Mouse (Mus musculus) limb, embryonic 15.5 days (tissue): ENCODE measurements around the gene Gne. TPM values are rescaled to one million over a fixed set of nuclear protein-coding genes. Genes with fewer than 3 reads are reported as not detected.
"Not testable (repeated sequence)": the region's sequence is repeated elsewhere in the genome, so short reads cannot be mapped to it uniquely, and the experiment has no call there.

Experiments used
- ATAC-seq: fragments of 200-750 bp; cut with Nextera tagmentation; 2 replicates; pipeline ENCODE4 v1.8.0; 2017; ENCODE audit warnings: low read depth, moderate TSS enrichment; ENCODE audit not compliant: insufficient number of reproducible peaks, low FRiP score, low TSS enrichment
- H3K27ac ChIP-seq: fragments of 300-500 bp; sonication (generic); 2 replicates; pipeline ENCODE4 v1.5.1; 2015; ENCODE audit warnings: moderate library complexity, mild to moderate bottlenecking, inconsistent platforms
- H3K27me3 ChIP-seq: fragments of 300-500 bp; sonication (generic); 2 replicates; pipeline ENCODE4 v1.6.1; 2015; ENCODE audit warnings: inconsistent platforms
- H3K36me3 ChIP-seq: fragments of 300-500 bp; sonication (generic); 2 replicates; pipeline ENCODE4 v1.6.1; 2015; ENCODE audit warnings: inconsistent platforms
- H3K4me1 ChIP-seq: fragments of 300-500 bp; sonication (generic); 2 replicates; pipeline ENCODE4 v1.6.1; 2015; ENCODE audit warnings: inconsistent platforms
- H3K4me2 ChIP-seq: fragments of 300-500 bp; sonication (generic); 2 replicates; pipeline ENCODE4 v1.6.1; 2015; ENCODE audit warnings: mild to moderate bottlenecking, inconsistent platforms
- H3K4me3 ChIP-seq: fragments of 300-500 bp; sonication (generic); 2 replicates; pipeline ENCODE4 v1.5.1; 2015; ENCODE audit warnings: mild to moderate bottlenecking, inconsistent platforms
- H3K9ac ChIP-seq: fragments of 300-500 bp; sonication (generic); 2 replicates; pipeline ENCODE4 v1.6.1; 2015; ENCODE audit warnings: inconsistent platforms
- H3K9me3 ChIP-seq: fragments of 300-500 bp; sonication (generic); 2 replicates; pipeline ENCODE4 v1.6.1; 2016; ENCODE audit warnings: inconsistent platforms
- WGBS: fragments of 180-500 bp; shearing (Covaris S2); methylation state at CpG from one replicate; pipeline ENCODE4 v1.1.7; 2015; 5-methylcytosine and 5-hydroxymethylcytosine counted together
- polyA plus RNA-seq: library from polyadenylated mRNA; unstranded; fragments of >200 nt; fragmentation: Nextera tagmentation; extraction: Ambion mirVana; gene quantifications from 2 replicates; pipeline ENCODE4 v1.2.1, GENCODE M21; 2015

Gne gene
- polyA plus RNA-seq, 1 experiment from 2014 or later = 26.2 TPM

DNA sequence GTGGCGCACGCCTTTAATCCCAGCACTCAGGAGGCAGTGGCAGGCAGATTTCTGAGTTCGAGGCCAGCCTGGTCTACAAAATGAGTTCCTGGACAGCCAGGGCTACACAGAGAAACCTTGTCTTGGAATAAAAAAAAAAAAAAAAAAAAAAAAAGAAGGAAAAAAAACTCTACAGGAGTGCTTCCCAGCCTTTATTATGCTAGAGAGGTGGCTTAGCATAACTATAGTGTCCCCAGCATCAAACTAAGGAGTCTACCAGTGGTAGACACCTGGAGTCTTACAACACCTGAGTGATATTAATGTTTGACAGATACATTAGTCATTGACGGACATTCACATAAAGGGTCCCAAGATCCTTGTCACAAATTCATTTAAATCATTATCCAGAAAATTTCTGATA is 40.8 kb downstream of the Gne start:
- H3K36me3 ChIP-seq = peaks cover 73% of the 10 kb centered on the region
- H3K9ac ChIP-seq, H3K9me3 ChIP-seq, H3K4me1 ChIP-seq, ATAC-seq, H3K27me3 ChIP-seq, H3K4me3 ChIP-seq, H3K4me2 ChIP-seq, H3K27ac ChIP-seq: not testable (repeated sequence)
- 88% methylated on average over 4 of the region's 4 CpGs for WGBS

DNA sequence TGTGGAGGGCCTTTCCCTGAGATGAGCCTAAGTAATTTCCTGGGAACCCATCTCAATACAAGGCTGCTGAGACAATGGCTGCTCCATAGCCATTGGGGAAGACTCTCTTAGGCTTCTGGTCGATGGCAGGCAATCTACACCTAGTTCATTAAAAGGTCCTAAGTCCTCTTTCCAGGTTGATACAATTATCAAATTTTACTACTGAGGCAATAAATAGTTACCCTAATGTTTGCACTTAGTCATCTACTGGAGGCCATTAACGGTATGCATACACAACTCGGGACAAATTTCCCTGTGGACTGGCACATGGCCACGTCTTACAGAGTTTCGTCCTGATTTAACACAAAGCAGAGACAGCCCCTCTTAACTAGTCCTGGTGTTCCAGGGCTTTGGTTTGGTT is 41.5 kb downstream of the Gne start:
- Histone ChIP-seq H3K9me3 (no peaks in the 10 kb centered on the region), H3K9ac (no peak overlapping the region), H3K4me3 (no peak overlapping the region), H3K27me3 (no peaks in the 10 kb centered on the region), H3K4me1 (no peaks in the 10 kb centered on the region), H3K36me3 (peaks cover 71% of the 10 kb centered on the region), H3K4me2 (no peak overlapping the region), H3K27ac (no peak overlapping the region)
- WGBS = 61% methylated on average over 5 of the region's 5 CpGs
- no peak for ATAC-seq

DNA sequence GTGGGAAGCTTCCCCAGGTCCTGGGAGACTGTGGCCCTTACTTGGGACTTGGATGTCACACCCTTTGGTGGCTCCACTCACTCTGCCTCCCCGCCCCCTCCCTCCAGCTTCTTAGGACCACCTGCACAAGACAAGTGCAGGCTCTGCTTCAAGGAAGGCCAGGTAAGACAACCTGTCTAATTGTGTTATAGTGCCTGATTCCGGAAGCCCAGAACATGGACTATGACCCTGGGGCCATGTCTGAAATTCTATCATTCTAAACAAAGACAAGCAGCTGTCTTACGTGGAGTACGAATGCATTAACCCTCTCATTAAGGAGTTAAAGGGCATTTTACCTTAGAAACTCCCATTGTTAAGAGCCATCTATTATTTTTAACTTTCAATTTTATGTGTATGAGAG is 43.2 kb downstream of the Gne start:
- Histone ChIP-seq H3K4me1 (no peaks in the 10 kb centered on the region), H3K9me3 (no peaks in the 10 kb centered on the region), H3K36me3 (peaks cover 72% of the 10 kb centered on the region), H3K4me2 (no peak overlapping the region), H3K27ac (no peak overlapping the region), H3K9ac (no peak overlapping the region), H3K4me3 (no peak overlapping the region), H3K27me3 (no peaks in the 10 kb centered on the region)
- no peak for ATAC-seq
- 91% methylated on average over 4 of the region's 4 CpGs for WGBS

DNA sequence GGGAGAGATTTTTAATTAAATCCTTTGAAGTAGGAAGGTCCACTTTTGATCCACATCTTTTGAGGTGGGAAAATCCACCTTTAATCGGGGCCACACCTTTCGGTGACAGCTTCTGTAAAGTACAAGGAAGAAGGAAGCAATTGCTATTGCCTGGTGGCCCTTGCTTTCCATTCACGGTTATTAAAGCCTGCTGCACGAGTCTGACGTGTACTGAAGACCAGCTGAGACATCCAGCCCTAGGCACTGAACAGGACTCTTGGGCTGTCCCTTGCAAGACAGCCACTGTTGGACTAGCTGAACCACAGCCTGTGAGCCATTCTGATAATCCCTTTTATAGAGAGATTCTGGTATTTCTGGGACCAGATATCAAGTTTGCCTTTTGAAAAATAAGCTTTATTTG is 47.5 kb downstream of the Gne start:
- Histone ChIP-seq H3K4me3 (no peak overlapping the region), H3K4me1 (no peaks in the 10 kb centered on the region)
- no peak for ATAC-seq

DNA sequence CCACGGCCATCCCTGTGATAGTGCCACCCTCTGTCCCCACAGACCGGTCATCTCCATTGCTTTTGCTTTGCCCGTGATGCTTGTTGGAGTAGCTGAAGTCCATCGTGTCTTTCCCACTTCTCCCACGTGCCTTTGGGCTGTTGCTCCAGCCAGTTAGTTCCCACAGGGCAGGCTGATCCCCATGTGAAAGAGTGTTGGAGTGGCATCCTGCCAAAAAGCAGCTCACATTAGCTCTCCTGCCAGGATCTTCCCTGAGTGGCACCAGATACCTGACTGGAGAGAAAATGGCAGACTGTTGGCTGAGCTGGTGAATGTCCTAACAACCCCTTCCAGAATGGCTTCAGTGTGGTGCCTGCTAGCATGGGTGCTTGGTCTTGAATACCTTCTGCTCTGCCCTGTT is 52.5 kb downstream of the Gne start:
- Histone ChIP-seq H3K4me1 (no peaks in the 10 kb centered on the region), H3K9me3 (no peaks in the 10 kb centered on the region), H3K9ac (no peak overlapping the region), H3K4me2 (no peak overlapping the region), H3K4me3 (no peak overlapping the region), H3K27ac (no peak overlapping the region), H3K27me3 (no peaks in the 10 kb centered on the region), H3K36me3 (peaks cover 79% of the 10 kb centered on the region)
- ATAC-seq = no peak
- 85% methylated on average over 5 of the region's 5 CpGs for WGBS

More for the DNA sequence above, 47.5 kb downstream of the Gne start:
- H3K9ac ChIP-seq = no peak overlapping the region
- H3K27me3 ChIP-seq = no peaks in the 10 kb centered on the region
- H3K9me3 ChIP-seq = no peaks in the 10 kb centered on the region
- no peak overlapping the region for H3K27ac ChIP-seq
- WGBS = 51% methylated on average over 5 of the region's 5 CpGs
- H3K4me2 ChIP-seq = no peak overlapping the region
- H3K36me3 ChIP-seq = peaks cover 74% of the 10 kb centered on the region

DNA sequence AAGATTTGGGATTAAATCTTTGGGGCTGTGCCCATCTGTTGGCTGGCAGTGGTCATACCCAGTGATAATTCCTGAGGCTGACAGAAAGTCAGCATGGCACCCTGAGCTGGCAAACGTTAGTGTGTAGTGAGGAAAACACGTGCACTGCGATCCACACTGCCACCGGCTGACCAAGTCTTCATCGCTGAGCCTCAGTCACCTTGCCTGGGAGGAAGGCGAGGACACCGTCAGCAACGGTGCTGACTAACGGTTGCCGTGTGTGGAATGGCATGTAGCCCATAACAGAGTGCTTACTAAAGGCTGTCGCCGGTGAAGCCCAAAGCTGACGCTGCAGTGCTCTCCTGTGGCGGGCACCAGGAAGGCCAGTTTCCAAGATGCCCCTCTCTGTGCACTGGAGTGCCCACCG is 54.3 kb downstream of the Gne start:
- H3K4me1 ChIP-seq = no peaks in the 10 kb centered on the region
- H3K36me3 ChIP-seq = peaks cover 89% of the 10 kb centered on the region
- H3K9me3 ChIP-seq = no peaks in the 10 kb centered on the region
- 88% methylated on average over 15 of the region's 15 CpGs for WGBS
- no peak overlapping the region for H3K4me3 ChIP-seq
- no peaks in the 10 kb centered on the region for H3K27me3 ChIP-seq
- H3K9ac ChIP-seq = no peak overlapping the region
- no peak for ATAC-seq
- no peak overlapping the region for H3K27ac ChIP-seq
- H3K4me2 ChIP-seq = no peak overlapping the region

DNA sequence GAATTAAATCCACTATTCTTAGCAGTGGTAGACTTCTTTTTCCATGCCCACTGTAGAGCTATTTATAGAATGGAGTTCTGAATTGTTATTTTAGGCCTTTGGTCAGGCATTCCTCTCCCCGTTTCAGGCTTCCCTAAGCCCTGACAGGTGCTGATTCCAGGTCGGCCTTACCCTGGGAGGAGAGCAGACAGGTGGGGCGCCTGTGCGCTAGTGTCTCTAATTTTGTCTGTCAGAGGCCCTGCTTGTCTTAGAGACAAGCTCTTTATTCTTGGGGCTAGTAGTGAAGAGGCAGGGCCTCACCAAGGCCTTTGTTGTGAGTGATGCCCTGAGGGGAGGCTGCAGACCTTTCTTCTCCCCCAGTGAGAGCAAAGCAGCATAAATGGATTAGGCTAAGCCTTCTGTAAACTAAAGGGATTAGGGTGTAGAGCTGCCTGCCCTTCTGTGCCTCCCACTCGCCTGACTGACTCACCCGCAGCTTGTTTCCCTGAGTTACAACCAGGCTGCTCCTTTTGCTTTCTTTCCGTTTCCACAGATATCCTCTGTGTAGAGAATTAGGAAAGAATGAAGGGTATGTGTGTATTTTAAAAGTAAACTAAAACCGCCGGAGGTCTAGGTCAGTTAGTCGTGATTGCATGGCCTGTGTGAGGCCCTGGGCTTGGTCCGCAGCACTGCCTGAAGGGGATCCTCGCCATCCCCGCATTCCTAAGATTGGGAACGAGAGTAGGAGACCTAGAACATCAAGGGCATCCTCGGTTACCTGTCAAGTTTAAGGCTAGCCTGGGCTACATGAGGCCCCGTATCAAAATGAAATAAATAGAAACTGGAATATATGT is 55.5 kb downstream of the Gne start:
- Histone ChIP-seq H3K4me3 (no peak overlapping the region), H3K27me3 (no peaks in the 10 kb centered on the region), H3K36me3 (peaks cover 97% of the 10 kb centered on the region), H3K9me3 (no peaks in the 10 kb centered on the region), H3K27ac (peak overlapping the region; percentile 8; the same call in 1 of the 2 replicates), H3K4me2 (no peak overlapping the region), H3K4me1 (no peaks in the 10 kb centered on the region), H3K9ac (no peak overlapping the region)
- WGBS = 53% methylated on average over 16 of the region's 16 CpGs
- peak; percentile 42; the same call in 1 of the 2 replicates for ATAC-seq

DNA sequence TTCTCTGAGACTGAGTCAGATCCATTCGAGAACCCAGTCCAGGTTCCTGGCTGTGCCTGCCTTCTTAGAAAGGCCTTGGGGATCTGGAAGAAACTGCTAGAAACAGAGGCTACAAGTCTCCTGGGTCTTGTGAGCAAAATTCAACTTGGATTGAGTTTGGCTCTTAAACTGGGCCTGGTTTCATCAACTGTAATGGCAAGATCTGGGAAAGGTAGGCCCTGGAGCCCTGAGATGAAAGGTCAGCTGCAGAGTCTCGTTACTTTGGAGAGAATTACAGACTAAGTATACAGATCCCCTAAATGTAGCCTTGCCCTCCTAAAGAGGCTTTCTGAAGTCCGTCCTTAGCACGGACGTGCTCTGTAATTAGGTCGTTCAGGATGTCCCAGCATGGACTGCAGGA is 58.4 kb downstream of the Gne start:
- H3K9ac ChIP-seq = no peak overlapping the region
- no peak overlapping the region for H3K27ac ChIP-seq
- peaks cover 99% of the 10 kb centered on the region for H3K36me3 ChIP-seq
- no peak for ATAC-seq
- H3K4me3 ChIP-seq = no peak overlapping the region
- 69% methylated on average over 6 of the region's 6 CpGs for WGBS
- H3K4me2 ChIP-seq = no peak overlapping the region
- H3K9me3 ChIP-seq = no peaks in the 10 kb centered on the region
- H3K27me3 ChIP-seq = no peaks in the 10 kb centered on the region
- H3K4me1 ChIP-seq = no peaks in the 10 kb centered on the region

DNA sequence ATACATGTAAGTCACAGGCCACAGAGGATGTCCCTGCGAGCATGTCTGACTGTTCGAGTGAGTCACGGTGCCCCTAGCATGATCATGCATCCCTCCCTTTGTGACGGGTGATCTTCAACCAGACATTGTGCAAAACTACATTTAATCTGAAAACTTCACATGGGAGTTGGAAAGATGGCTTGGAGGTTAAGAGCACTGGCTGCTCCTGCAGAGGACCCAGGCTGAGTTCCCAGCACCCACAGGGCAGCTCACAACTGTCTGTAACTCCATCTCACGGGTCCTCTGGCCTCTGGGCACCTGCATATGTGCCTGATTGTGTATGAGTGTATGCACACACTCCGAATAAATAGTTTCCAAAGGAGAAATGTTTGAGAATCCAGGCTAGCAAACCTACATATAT is 59.7 kb downstream of the Gne start:
- Histone ChIP-seq H3K27me3 (no peaks in the 10 kb centered on the region), H3K4me3 (no peak overlapping the region), H3K9ac (no peak overlapping the region), H3K4me2 (no peak overlapping the region), H3K9me3 (no peaks in the 10 kb centered on the region), H3K4me1 (no peaks in the 10 kb centered on the region), H3K36me3 (peaks cover 99% of the 10 kb centered on the region), H3K27ac (no peak overlapping the region)
- no peak for ATAC-seq
- 97% methylated on average over 6 of the region's 6 CpGs for whole genome bisulfite sequencing

DNA sequence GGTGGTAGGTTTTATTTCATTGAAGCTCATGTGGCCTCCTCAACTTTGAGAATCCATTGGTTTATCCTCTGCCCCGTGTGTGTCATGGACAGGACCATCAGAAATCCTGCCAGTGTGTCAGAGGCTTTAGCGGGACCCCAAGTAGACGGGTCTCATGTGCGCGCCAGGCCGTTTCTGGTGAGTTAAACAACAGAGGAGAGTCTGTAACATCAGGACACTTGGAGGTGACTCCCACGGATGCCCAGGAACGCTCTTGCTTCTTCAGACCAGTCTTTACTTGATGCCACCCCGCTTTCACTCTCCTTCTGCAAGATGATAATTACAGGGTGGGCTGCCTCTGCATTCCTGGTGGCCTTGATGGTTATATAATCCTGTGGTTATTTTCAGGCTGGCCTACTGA is 60.3 kb downstream of the Gne start:
- no peaks in the 10 kb centered on the region for H3K9me3 ChIP-seq
- no peak for ATAC-seq
- H3K36me3 ChIP-seq = peaks cover 99% of the 10 kb centered on the region
- WGBS = 82% methylated on average over 9 of the region's 9 CpGs
- H3K4me2 ChIP-seq = no peak overlapping the region
- no peaks in the 10 kb centered on the region for H3K27me3 ChIP-seq
- H3K9ac ChIP-seq = no peak overlapping the region
- no peak overlapping the region for H3K4me3 ChIP-seq
- H3K4me1 ChIP-seq = no peaks in the 10 kb centered on the region
- H3K27ac ChIP-seq = no peak overlapping the region

DNA sequence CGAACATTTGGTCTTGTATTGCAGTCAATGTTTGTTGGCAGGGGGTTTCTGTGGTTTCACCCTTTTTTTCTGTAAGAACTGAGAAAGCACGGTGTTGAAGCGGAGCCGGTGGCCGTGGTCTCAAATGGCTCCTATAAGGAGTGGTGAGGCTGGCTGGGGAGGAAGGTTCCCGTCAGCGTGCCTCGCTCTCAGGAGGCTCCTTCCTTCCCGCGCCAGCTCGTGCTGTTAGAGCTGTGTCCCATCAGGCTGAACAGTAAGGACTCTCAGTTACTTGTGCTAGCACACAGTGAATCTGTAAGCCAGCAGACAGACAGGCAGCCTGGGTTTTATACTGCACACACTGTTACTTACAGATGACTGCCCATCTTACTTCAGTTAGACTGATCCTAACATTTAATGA is 61.2 kb downstream of the Gne start:
- H3K27ac ChIP-seq = no peak overlapping the region
- no peaks in the 10 kb centered on the region for H3K27me3 ChIP-seq
- no peak overlapping the region for H3K4me2 ChIP-seq
- ATAC-seq = no peak
- no peaks in the 10 kb centered on the region for H3K4me1 ChIP-seq
- no peak overlapping the region for H3K9ac ChIP-seq
- H3K4me3 ChIP-seq = no peak overlapping the region
- H3K36me3 ChIP-seq = peaks cover 95% of the 10 kb centered on the region
- 91% methylated on average over 11 of the region's 11 CpGs for WGBS
- H3K9me3 ChIP-seq = no peaks in the 10 kb centered on the region

DNA sequence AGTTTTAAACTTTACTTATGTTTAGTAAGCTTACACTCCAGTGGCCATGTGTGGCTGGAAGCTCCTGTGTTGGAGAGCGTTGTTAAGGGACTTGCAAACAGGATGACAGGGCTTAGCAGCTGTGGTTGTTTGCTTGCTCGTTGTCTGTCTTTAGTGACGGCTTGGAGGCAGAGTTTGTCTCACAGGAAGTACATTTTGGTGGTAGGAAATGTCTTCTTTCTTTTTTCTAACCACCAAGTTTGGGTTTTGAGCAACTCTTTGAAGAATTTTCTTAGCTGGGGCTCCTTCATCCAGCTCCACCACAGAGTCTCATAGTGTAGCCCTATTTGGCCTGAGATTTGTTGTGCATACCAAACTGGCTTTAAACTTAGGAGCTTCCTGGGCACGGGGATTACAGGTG is 61.7 kb downstream of the Gne start:
- Histone ChIP-seq H3K9me3 (no peaks in the 10 kb centered on the region), H3K27me3 (no peaks in the 10 kb centered on the region)
- 84% methylated on average over 4 of the region's 4 CpGs for WGBS

DNA sequence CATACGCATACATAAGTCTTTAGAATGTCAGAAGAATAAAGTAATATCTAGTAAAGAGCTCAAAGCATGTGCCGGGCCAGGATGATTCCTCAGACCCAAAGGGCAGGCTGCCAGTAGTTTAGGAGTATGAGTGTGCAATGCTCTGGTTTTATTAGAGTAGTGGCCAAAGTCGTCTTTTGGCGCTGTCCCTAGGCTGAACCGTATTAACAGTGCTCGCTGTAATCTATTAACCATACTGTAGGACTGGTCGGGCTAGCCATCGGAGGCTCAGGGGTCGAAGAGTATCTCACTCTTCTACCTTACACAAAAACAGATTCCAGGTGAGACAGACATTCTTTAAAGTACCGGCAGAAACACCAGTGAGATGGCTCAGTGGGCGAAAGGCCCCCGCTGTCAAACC is 67.2 kb downstream of the Gne start:
- peaks cover 39% of the 10 kb centered on the region for H3K36me3 ChIP-seq
- no peak overlapping the region for H3K27ac ChIP-seq
- H3K27me3 ChIP-seq = no peaks in the 10 kb centered on the region
- peaks cover 23% of the 10 kb centered on the region for H3K4me1 ChIP-seq
- no peak overlapping the region for H3K9ac ChIP-seq
- 88% methylated on average over 12 of the region's 12 CpGs for WGBS
- no peak overlapping the region for H3K4me2 ChIP-seq
- H3K4me3 ChIP-seq = no peak overlapping the region
- H3K9me3 ChIP-seq = no peaks in the 10 kb centered on the region
- no peak for ATAC-seq

More for the DNA sequence above, 61.7 kb downstream of the Gne start:
- no peak overlapping the region for H3K4me2 ChIP-seq
- H3K4me1 ChIP-seq = no peaks in the 10 kb centered on the region
- H3K9ac ChIP-seq = no peak overlapping the region
- no peak overlapping the region for H3K4me3 ChIP-seq
- peaks cover 91% of the 10 kb centered on the region for H3K36me3 ChIP-seq
- H3K27ac ChIP-seq = no peak overlapping the region
- no peak for ATAC-seq
